Mouse (Mus musculus) liver, embryonic 11.5 days (tissue): ENCODE measurements around the gene Phospho1. TPM values are rescaled to one million over a fixed set of nuclear protein-coding genes. Genes with fewer than 3 reads are reported as not detected.

ENCODE experiments used
- ATAC-seq: fragments of 200-750 bp; cut with Nextera tagmentation; replicated peaks from 2 replicates; pipeline ENCODE4 v1.8.0; 2017; ENCODE audit warnings: moderate number of reproducible peaks, mild to moderate bottlenecking, moderate TSS enrichment, moderate library complexity; ENCODE audit not compliant: low FRiP score
- DNase-seq: peaks from one replicate; pipeline ENCODE4 v3.0.0-alpha.2; 2017; ENCODE audit warnings: low spot score
- H3K27ac ChIP-seq: fragments of 300-500 bp; sonication (generic); 2 replicates; pipeline ENCODE4 v1.5.1; 2014; ENCODE audit warnings: mild to moderate bottlenecking, low read depth, low read length, control low read depth
- H3K27me3 ChIP-seq: fragments of 300-500 bp; sonication (generic); replicated peaks from 2 replicates; pipeline ENCODE4 v1.6.1; 2014; ENCODE audit warnings: low read length, mixed read lengths; ENCODE audit not compliant: control insufficient read depth, insufficient read depth
- H3K36me3 ChIP-seq: fragments of 300-500 bp; sonication (generic); 2 replicates; pipeline ENCODE4 v1.6.1; 2014; ENCODE audit warnings: mild to moderate bottlenecking, low read length, moderate library complexity, mixed read lengths; ENCODE audit not compliant: control insufficient read depth, insufficient read depth
- H3K4me1 ChIP-seq: fragments of 300-500 bp; sonication (generic); replicated peaks from 2 replicates; pipeline ENCODE4 v1.6.1; 2014; ENCODE audit warnings: low read length, mixed read lengths; ENCODE audit not compliant: control insufficient read depth, insufficient read depth
- H3K4me2 ChIP-seq: fragments of 300-500 bp; sonication (generic); 2 replicates; pipeline ENCODE4 v1.6.1; 2014; ENCODE audit warnings: mild to moderate bottlenecking, control low read depth, moderate library complexity
- H3K4me3 ChIP-seq: fragments of 300-500 bp; sonication (generic); 2 replicates; pipeline ENCODE4 v1.5.1; 2014; ENCODE audit warnings: low read depth, low read length, control low read depth
- H3K9ac ChIP-seq: fragments of 300-500 bp; sonication (generic); 2 replicates; pipeline ENCODE4 v1.6.1; 2014; ENCODE audit warnings: low read depth, low read length, control low read depth
- H3K9me3 ChIP-seq: fragments of 300-500 bp; sonication (generic); 2 replicates; pipeline ENCODE4 v1.6.1; 2016; ENCODE audit warnings: low read length, inconsistent platforms, mixed read lengths; ENCODE audit not compliant: control insufficient read depth
- WGBS: fragments of 180-500 bp; shearing (Covaris S2); extraction: QIAGEN DNeasy Blood & Tissue Kit; methylation state at CpG from one replicate; pipeline ENCODE4 v1.1.7; 2014; 5-methylcytosine and 5-hydroxymethylcytosine counted together
- polyA plus RNA-seq: library from polyadenylated mRNA; unstranded; fragments of >200 nt; fragmentation: Nextera tagmentation; extraction: Ambion mirVana; gene quantifications from 2 replicates; pipeline ENCODE4 v1.2.1, GENCODE M21; 2014

The Phospho1 gene
- polyA plus RNA-seq, 1 experiment from 2014 or later: 0.74 TPM

DNA sequence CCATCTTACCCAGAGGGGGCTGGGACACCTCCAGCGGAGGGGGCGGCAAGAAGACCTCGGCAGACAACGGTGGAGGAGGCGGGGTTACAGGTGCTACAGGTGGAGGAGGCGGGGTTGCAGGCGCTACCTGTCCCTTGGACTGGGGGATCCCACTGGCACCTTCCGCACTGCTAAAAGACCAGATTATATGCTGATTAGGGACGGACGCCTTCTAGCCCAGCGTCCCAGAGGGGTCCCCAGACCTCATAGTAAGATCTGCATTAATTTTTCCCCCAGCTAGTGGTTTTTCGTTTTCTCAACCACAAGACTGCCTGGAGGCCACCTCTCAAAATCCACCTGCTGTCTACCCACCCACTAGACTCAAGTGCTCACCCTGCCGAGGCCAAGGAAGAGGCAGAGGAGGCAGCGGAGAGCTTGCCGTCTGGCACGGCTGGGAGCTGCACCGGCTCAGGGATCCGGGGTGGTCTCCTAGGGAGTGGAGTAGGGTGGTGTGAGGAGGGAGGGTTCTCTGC lies 9.4 kb downstream of the Phospho1 start:
- no peak overlapping the region for H3K27ac ChIP-seq
- H3K4me2 ChIP-seq: peak overlapping the region; percentile 55
- H3K27me3 ChIP-seq: peaks cover 61% of the 10 kb centered on the region
- H3K4me1 ChIP-seq: peaks cover 44% of the 10 kb centered on the region
- no peaks in the 10 kb centered on the region for H3K9me3 ChIP-seq
- ATAC-seq (peak; percentile 1; the same call in 1 of the 2 replicates), DNase-seq (no peak)
- no peaks in the 10 kb centered on the region for H3K36me3 ChIP-seq
- 12% methylated on average over 18 of the region's 18 CpGs for WGBS
- H3K4me3 ChIP-seq: peak overlapping the region; percentile 23
- H3K9ac ChIP-seq: peak overlapping the region; percentile 20

DNA sequence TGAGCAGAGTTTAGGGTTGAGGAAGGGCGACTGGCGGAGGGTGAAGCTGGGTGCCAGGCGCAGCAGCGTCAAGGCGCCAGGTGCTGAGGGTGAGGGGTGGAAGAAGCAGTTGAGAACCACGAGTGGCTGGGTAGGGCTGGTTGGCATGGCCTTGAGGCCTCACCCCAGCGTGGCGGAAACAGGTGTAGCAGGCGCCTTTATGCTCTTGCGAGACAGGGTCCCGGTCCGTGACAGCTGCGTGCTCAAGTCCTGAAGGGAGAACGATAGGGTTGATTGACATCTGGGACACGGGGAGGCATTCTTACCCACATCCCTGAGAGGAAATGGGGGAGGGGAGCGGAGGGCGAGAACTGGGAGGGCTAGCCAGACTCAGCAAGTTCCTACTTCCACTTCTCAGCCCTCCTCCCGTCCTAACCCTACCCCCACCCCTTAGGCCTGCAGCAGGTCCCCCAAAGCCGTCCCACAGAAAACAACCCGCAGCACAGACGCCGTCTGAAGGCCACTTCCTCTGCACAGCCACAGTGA lies 9.9 kb downstream of the Phospho1 start:
- Histone ChIP-seq H3K27ac (peak overlapping the region; percentile 33), H3K27me3 (peaks cover 56% of the 10 kb centered on the region), H3K4me1 (peaks cover 41% of the 10 kb centered on the region), H3K4me2 (peak overlapping the region; percentile 55), H3K4me3 (peak overlapping the region; percentile 23), H3K9ac (peak overlapping the region; percentile 20), H3K36me3 (no peaks in the 10 kb centered on the region), H3K9me3 (no peaks in the 10 kb centered on the region)
- peak; percentile 11; the same call in 1 of the 2 replicates for ATAC-seq
- DNase-seq: peak; percentile 69
- 1% methylated on average over 22 of the region's 22 CpGs for WGBS

GRCm38 (mm10) chr11:95834742-95835710 lies 10.7 kb downstream of the Phospho1 start:
- ATAC-seq (peak; percentile 87), DNase-seq (peak; percentile 56)
- H3K9me3 ChIP-seq: no peaks in the 10 kb centered on the region
- H3K36me3 ChIP-seq: no peaks in the 10 kb centered on the region
- peak overlapping the region; percentile 20; the same call in 1 of the 2 replicates for H3K9ac ChIP-seq
- peak overlapping the region; percentile 55 for H3K4me2 ChIP-seq
- peak overlapping the region; percentile 23 for H3K4me3 ChIP-seq
- WGBS: 6% methylated on average over 15 of the region's 15 CpGs
- H3K27me3 ChIP-seq: peaks cover 48% of the 10 kb centered on the region
- peak overlapping the region; percentile 86 for H3K27ac ChIP-seq
- peaks cover 41% of the 10 kb centered on the region for H3K4me1 ChIP-seq

- no peak overlapping the region for H3K4me3 ChIP-seq
- peaks cover 40% of the 10 kb centered on the region for H3K27me3 ChIP-seq
Measured at GRCm38 (mm10) chr11:95835832-95836231, 11.5 kb downstream of the Phospho1 start.

DNA sequence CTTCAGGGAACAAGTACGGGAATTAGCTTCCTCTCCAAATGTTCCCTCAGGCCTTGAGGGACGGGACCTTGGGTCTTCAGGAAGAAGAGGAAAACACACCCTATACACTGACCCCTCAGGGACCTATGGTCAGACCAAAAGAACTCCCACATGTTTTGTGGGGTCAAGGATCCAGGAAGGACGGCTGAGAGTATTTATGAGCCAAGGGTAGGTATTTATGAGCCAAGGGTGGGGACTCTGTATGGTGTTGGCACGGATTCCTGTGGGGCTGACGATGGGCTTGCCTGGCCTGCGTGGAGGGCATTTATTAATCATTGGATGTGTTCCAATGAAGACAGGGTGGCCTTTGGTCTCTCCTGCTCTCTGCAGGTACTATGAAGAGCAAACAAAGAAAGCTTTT lies 12.1 kb downstream of the Phospho1 start:
- ATAC-seq: no peak
- Histone ChIP-seq H3K27ac (no peak overlapping the region), H3K27me3 (peaks cover 36% of the 10 kb centered on the region)

More at GRCm38 (mm10) chr11:95835832-95836231, 11.5 kb downstream of the Phospho1 start:
- ATAC-seq (no peak), DNase-seq (no peak)
- peak overlapping the region; percentile 6; the same call in 1 of the 2 replicates for H3K9ac ChIP-seq
- H3K4me2 ChIP-seq: peak overlapping the region; percentile 55
- 23% methylated on average over 6 of the region's 6 CpGs for WGBS
- H3K9me3 ChIP-seq: no peaks in the 10 kb centered on the region
- peak overlapping the region; percentile 86 for H3K27ac ChIP-seq
- no peaks in the 10 kb centered on the region for H3K36me3 ChIP-seq
- H3K4me1 ChIP-seq: peaks cover 37% of the 10 kb centered on the region

GRCm38 (mm10) chr11:95837059-95837458 lies 12.8 kb downstream of the Phospho1 start, which contains the start of gene Gngt2:
Gene Gngt2 (plus strand): TSS chr11:95837216.
- Histone ChIP-seq H3K27ac (no peak within 1 kb of the TSS), H3K27me3 (peaks cover 33% of the 10 kb centered on the region), H3K4me2 (peak within 1 kb of the TSS; percentile 11; the same call in 1 of the 2 replicates), H3K4me1 (peaks cover 40% of the 10 kb centered on the region), H3K9me3 (no peaks in the 10 kb centered on the region), H3K4me3 (no peak within 1 kb of the TSS), H3K36me3 (no peaks in the 10 kb centered on the region), H3K9ac (no peak within 1 kb of the TSS)
- ATAC-seq (no peak), DNase-seq (no peak)
- WGBS: 71% methylated on average over 10 of the region's 10 CpGs

More for the DNA sequence above, 12.1 kb downstream of the Phospho1 start:
- no peaks in the 10 kb centered on the region for H3K9me3 ChIP-seq
- no peak overlapping the region for H3K4me3 ChIP-seq
- DNase-seq: no peak
- H3K4me1 ChIP-seq: peaks cover 34% of the 10 kb centered on the region
- H3K9ac ChIP-seq: no peak overlapping the region
- 74% methylated on average over 6 of the region's 6 CpGs for WGBS
- H3K36me3 ChIP-seq: no peaks in the 10 kb centered on the region
- H3K4me2 ChIP-seq: peak overlapping the region; percentile 11; the same call in 1 of the 2 replicates

DNA sequence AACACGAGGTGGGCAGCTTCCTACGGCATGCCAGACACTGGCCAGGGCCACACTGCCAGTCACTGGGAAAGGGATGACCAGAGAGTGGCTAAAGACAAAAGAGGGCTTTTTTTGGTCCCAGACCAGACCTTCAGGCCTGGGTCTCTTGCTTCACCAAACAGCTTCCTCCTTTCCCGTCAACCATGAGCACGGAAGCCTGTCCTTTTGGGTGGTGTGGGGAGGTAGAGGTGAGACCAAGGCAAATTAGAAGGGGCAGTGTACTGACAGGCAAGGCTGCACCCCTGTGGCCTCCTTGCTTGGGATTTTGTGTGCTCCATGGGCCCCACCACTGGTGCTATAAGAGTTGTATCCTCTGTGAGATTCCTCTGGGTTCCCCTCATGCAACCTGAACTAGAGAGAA lies 14.3 kb downstream of the Phospho1 start:
- ATAC-seq (no peak), DNase-seq (no peak)
- Histone ChIP-seq H3K36me3 (no peaks in the 10 kb centered on the region), H3K27me3 (peaks cover 17% of the 10 kb centered on the region), H3K4me2 (peak overlapping the region; percentile 27; the same call in 1 of the 2 replicates), H3K9ac (no peak overlapping the region), H3K4me1 (peaks cover 49% of the 10 kb centered on the region), H3K4me3 (no peak overlapping the region), H3K9me3 (no peaks in the 10 kb centered on the region), H3K27ac (no peak overlapping the region)
- WGBS: 63% methylated on average over 4 of the region's 4 CpGs

DNA sequence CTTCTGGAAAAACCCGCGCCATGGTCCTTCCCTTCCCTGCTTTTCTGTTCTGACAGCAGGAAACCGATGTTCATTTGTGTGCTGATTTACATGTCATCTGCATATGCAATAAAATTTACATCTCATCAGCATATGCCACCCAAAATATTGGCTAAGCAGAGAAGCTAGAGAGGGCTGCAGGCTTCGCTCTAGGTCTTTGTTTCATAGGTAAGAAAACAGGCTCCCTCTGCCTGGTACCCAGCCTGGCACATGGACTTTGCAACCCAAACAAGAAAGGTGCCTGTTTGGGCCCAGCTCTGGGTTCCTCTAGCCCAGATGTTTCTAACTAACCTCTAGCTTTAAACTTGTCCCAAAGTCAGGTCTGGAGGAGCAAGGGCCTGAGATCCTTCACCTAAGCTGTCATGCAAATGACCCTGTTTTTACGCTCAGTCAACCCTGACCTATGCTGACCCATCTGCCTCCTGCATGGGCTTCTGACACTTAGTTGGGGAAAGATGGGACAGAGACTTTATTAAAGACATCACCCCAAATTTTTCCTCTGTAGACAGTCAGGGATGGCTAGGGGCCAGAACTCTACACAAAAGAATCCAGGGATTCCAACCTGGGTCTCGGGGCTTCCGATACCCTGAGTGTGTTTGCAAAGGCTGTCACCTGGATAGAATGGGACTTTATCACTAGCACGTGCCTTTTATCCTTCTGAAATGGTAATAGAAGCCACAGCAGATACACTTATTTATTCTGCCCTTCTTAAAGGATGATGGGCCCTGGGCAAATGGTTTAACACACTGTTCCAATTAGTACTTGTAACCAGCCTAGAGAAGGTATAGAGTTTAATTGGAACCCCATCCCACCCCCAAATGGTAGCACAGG lies 14.9 kb downstream of the Phospho1 start:
- Histone ChIP-seq H3K27me3 (peaks cover 11% of the 10 kb centered on the region), H3K4me2 (peak overlapping the region; percentile 27), H3K4me1 (peaks cover 42% of the 10 kb centered on the region), H3K36me3 (no peaks in the 10 kb centered on the region), H3K9me3 (no peaks in the 10 kb centered on the region), H3K4me3 (no peak overlapping the region), H3K9ac (no peak overlapping the region), H3K27ac (no peak overlapping the region)
- no peak for ATAC-seq
- WGBS: 68% methylated on average over 8 of the region's 8 CpGs
- DNase-seq: no peak
